Mouse (Mus musculus): ENCODE measurements around the gene Ptpn12. TPM values are rescaled to one million over a fixed set of nuclear protein-coding genes. Genes with fewer than 3 reads are reported as not detected.
"Not testable (repeated sequence)": the region's sequence is repeated elsewhere in the genome, so short reads cannot be mapped to it uniquely, and the experiment has no call there.

Ptpn12 gene
- polyA plus RNA-seq, 1 experiment = 17.4 TPM

GRCm38 (mm10) chr5:20950855-20951650 lies 104.7 kb downstream of the Ptpn12 start:
- peaks cover 12% of the 10 kb centered on the region for H3K4me1 ChIP-seq (ENCODE audit: control insufficient read depth, insufficient read depth, insufficient read length, low read length)
- peak overlapping the region; percentile 100 for H3K4me3 ChIP-seq (ENCODE audit: insufficient read depth, low read depth, low read length)
- H3K27ac ChIP-seq (replicated peaks; ENCODE audit: low read depth, low read length) = peak overlapping the region; percentile 98

- peak overlapping the region; percentile 98 for H3K27ac ChIP-seq (replicated peaks; ENCODE audit: low read depth, low read length)
- H3K4me3 ChIP-seq (ENCODE audit: insufficient read depth, low read depth, low read length) = peak overlapping the region; percentile 100
- peaks cover 14% of the 10 kb centered on the region for H3K4me1 ChIP-seq (ENCODE audit: control insufficient read depth, insufficient read depth, insufficient read length, low read length)
These were observed 105.2 kb downstream of the Ptpn12 start for GRCm38 (mm10) chr5:20950516-20950854.

GRCm38 (mm10) chr5:20950093-20950492 lies 105.6 kb downstream of the Ptpn12 start:
- Histone ChIP-seq H3K27ac (replicated peaks; ENCODE audit: low read depth, low read length) (no peak overlapping the region), H3K4me3 (ENCODE audit: insufficient read depth, low read depth, low read length) (peak overlapping the region; percentile 40), H3K4me1 (ENCODE audit: control insufficient read depth, insufficient read depth, insufficient read length, low read length) (peaks cover 17% of the 10 kb centered on the region)

- peaks cover 16% of the 10 kb centered on the region for H3K4me1 ChIP-seq (ENCODE audit: control insufficient read depth, insufficient read depth, insufficient read length, low read length)
- H3K27ac ChIP-seq (replicated peaks; ENCODE audit: low read depth, low read length) = no peak overlapping the region
- no peak overlapping the region for H3K4me3 ChIP-seq (ENCODE audit: insufficient read depth, low read depth, low read length)
These were observed 108.8 kb downstream of the Ptpn12 start for GRCm38 (mm10) chr5:20946906-20947305.

- Histone ChIP-seq H3K4me3 (ENCODE audit: insufficient read depth, low read depth, low read length) (peak overlapping the region; percentile 10; the same call in 1 of the 2 replicates), H3K4me1 (ENCODE audit: control insufficient read depth, insufficient read depth, insufficient read length, low read length) (peaks cover 28% of the 10 kb centered on the region), H3K27ac (replicated peaks; ENCODE audit: low read depth, low read length) (peak overlapping the region; percentile 58)
These were observed 110.6 kb downstream of the Ptpn12 start for GRCm38 (mm10) chr5:20944961-20945748.

GRCm38 (mm10) chr5:20943791-20944190 lies 111.9 kb downstream of the Ptpn12 start:
- peaks cover 34% of the 10 kb centered on the region for H3K4me1 ChIP-seq (ENCODE audit: control insufficient read depth, insufficient read depth, insufficient read length, low read length)
- not testable (repeated sequence) for H3K27ac ChIP-seq (replicated peaks; ENCODE audit: low read depth, low read length); H3K4me3 ChIP-seq (ENCODE audit: insufficient read depth, low read depth, low read length)

GRCm38 (mm10) chr5:20942523-20942922 lies 113.2 kb downstream of the Ptpn12 start:
- H3K4me1 ChIP-seq (ENCODE audit: control insufficient read depth, insufficient read depth, insufficient read length, low read length) = peaks cover 38% of the 10 kb centered on the region
- no peak overlapping the region for H3K4me3 ChIP-seq (ENCODE audit: insufficient read depth, low read depth, low read length)
- H3K27ac ChIP-seq (replicated peaks; ENCODE audit: low read depth, low read length) = no peak overlapping the region

GRCm38 (mm10) chr5:20941205-20941604 lies 114.5 kb downstream of the Ptpn12 start:
- Histone ChIP-seq H3K4me3 (ENCODE audit: insufficient read depth, low read depth, low read length) (no peak overlapping the region), H3K27ac (replicated peaks; ENCODE audit: low read depth, low read length) (no peak overlapping the region), H3K4me1 (ENCODE audit: control insufficient read depth, insufficient read depth, insufficient read length, low read length) (peaks cover 35% of the 10 kb centered on the region)

- Histone ChIP-seq H3K4me3 (ENCODE audit: insufficient read depth, low read depth, low read length) (no peak overlapping the region), H3K27ac (replicated peaks; ENCODE audit: low read depth, low read length) (no peak overlapping the region), H3K4me1 (ENCODE audit: control insufficient read depth, insufficient read depth, insufficient read length, low read length) (peaks cover 38% of the 10 kb centered on the region)
These were observed 115.0 kb downstream of the Ptpn12 start for GRCm38 (mm10) chr5:20940696-20941095.

- no peak overlapping the region for H3K27ac ChIP-seq (replicated peaks; ENCODE audit: low read depth, low read length)
- H3K4me3 ChIP-seq (ENCODE audit: insufficient read depth, low read depth, low read length) = no peak overlapping the region
- H3K4me1 ChIP-seq (ENCODE audit: control insufficient read depth, insufficient read depth, insufficient read length, low read length) = peaks cover 37% of the 10 kb centered on the region
These were observed 115.6 kb downstream of the Ptpn12 start for GRCm38 (mm10) chr5:20940040-20940571.

GRCm38 (mm10) chr5:20938523-20938922 lies 117.2 kb downstream of the Ptpn12 start:
- Histone ChIP-seq H3K27ac (replicated peaks; ENCODE audit: low read depth, low read length) (peak overlapping the region; percentile 16; the same call in 1 of the 2 replicates), H3K4me3 (ENCODE audit: insufficient read depth, low read depth, low read length) (no peak overlapping the region), H3K4me1 (ENCODE audit: control insufficient read depth, insufficient read depth, insufficient read length, low read length) (peaks cover 34% of the 10 kb centered on the region)

Other genes with a start within 250 kb of the Ptpn12 start
- 9.7 and 16.3 TPM in 2 replicates for gene Phtf2, start 173.8 kb downstream of the Ptpn12 start, polyA plus RNA-seq (2012; ENCODE audit: insufficient read depth, insufficient read length, missing spikeins)
- gene Tmem60, start 173.7 kb downstream of the Ptpn12 start, polyA plus RNA-seq (2012; ENCODE audit: insufficient read depth, insufficient read length, missing spikeins) = 46.3 and 66.7 TPM in 2 replicates
- 4.8 and 6.7 TPM in 2 replicates for gene Rsbn1l, start 99.5 kb downstream of the Ptpn12 start, polyA plus RNA-seq (2012; ENCODE audit: insufficient read depth, insufficient read length, missing spikeins)
- gene Gsap, start 130.3 kb upstream of the Ptpn12 start, polyA plus RNA-seq (2012; ENCODE audit: insufficient read depth, insufficient read length, missing spikeins) = 0.92 and 1.1 TPM in 2 replicates

Data from brown adipose tissue, adult 24 weeks (tissue).